26 mouse cellular contexts compared by ENCODE assay signal in genomic region chr10:123101303-123101702, GRCm38 (mm10). TPM values are rescaled to one million over a fixed set of nuclear protein-coding genes. Genes with fewer than 3 reads are reported as not detected.
A peak's percentile ranks its signal among the peaks of the same experiment; 100 is the strongest.
DNase-seq lines count a peak whose midpoint lies in the region; ATAC-seq and TF ChIP-seq lines count a peak whose summit lies in the region.
"Had no signal": no experiment of that assay in that cellular context is flagged by ENCODE, and none has a peak within 500 bp of the region (broad histone marks: within the 10 kb centered on the region; RNA-seq: fewer than 3 reads in every experiment).

No protein-coding gene starts in this region.

- peak; percentile 43 for DNase-seq in heart, adult 11 months
- DNase-seq in heart, postnatal 25 days (ENCODE audit: low spot score), result no peak
- DNase-seq in naive thymus-derived CD4-positive, alpha-beta T cell, adult 2 months (ENCODE audit: low read depth), result peak; percentile 22
- DNase-seq in cerebellum, adult 11 months, result no peak
- DNase-seq in lung, adult 2 months, result no peak
- DNase-seq: adrenal gland, adult 8-10 months; adrenal gland, postnatal 25 days; B cell, adult 2 months; cerebellum, adult 18-20 months; cerebellum, adult 9-10 months; cerebellum, postnatal 25 days; embryo, embryonic 11 days; gastrocnemius, postnatal 25 days; heart, postnatal 36 days had no signal

- ATAC-seq in granulocyte monocyte progenitor cell, adult 5-6 weeks (replicated peaks; ENCODE audit: poor library complexity, severe bottlenecking), result peak; percentile 74
- ATAC-seq: activated CD4-positive, CD25-positive, alpha-beta regulatory T cell, adult 4 months; forebrain, embryonic 15.5 days; hindbrain, embryonic 16.5 days; inflammation-experienced regulatory T-cells, adult 6 months; intestine, embryonic 16.5 days had no signal

- TF ChIP-seq CTCF in lung, adult 2 months (IDR thresholded peaks at IDR 0.05; ENCODE audit: insufficient read depth, low read length), result no peak

- no peak for TF ChIP-seq POLR2A in lung, adult 2 months (IDR thresholded peaks at IDR 0.05; ENCODE audit: borderline replicate concordance, extremely low read depth, low read depth, low read length)

- intact Hi-C loops in heart, postnatal 25 days (cut with DNase I), result no loop called here

- H3K4me1 ChIP-seq in lung, adult 2 months (ENCODE audit: control insufficient read depth, insufficient read depth, low read length), result no peaks in the 10 kb centered on the region
- H3K4me1 ChIP-seq: embryonic facial prominence, embryonic 10.5 days; embryonic facial prominence, embryonic 13.5 days; forebrain, embryonic 12.5 days; forebrain, embryonic 15.5 days; hindbrain, embryonic 10.5 days; hindbrain, embryonic 13.5 days had no signal

- H3K4me3 ChIP-seq in lung, adult 2 months (replicated peaks; ENCODE audit: extremely low read depth, low read depth, low read length), result no peak overlapping the region
- H3K4me3 ChIP-seq: embryonic facial prominence, embryonic 10.5 days; embryonic facial prominence, embryonic 13.5 days; erythroblast, embryonic 14.5 days; forebrain, embryonic 12.5 days; forebrain, embryonic 15.5 days; hindbrain, embryonic 10.5 days; hindbrain, embryonic 13.5 days had no signal

- WGBS in lung, adult 2 months, result 28% methylated on average over 1 of the region's 1 CpGs

RNA-seq across cellular contexts. Expression of gene Mon2, which starts 25.0 kb away (rescaled TPM):
- total RNA-seq in heart, postnatal 25 days (2021), result 10 to 100 TPM; 38.1 to 38.4 TPM
- 40.6 and 45.1 TPM in 2 replicates for total RNA-seq in granulocyte monocyte progenitor cell, adult 5-6 weeks (2014; fragmentation: Nextera tagmentation)
- 38.7 and 57.1 TPM in 2 replicates for total RNA-seq in granulocyte monocyte progenitor cell, adult 5-6 weeks (2017)
- 47.3 and 69.0 TPM in 2 replicates for polyA plus RNA-seq in lung, adult 2 months (2012; rRNA removed)

Comparison
In these comparisons a context has a peak if more than half of its experiments do, and no peak if none do; other contexts are left out.
1. DNase-seq: peak in heart, adult 11 months (single experiment) and naive thymus-derived CD4-positive, alpha-beta T cell, adult 2 months (single experiment); none in heart, postnatal 25 days (single experiment), cerebellum, adult 11 months (single experiment) and lung, adult 2 months (single experiment).